Mouse (Mus musculus) liver, embryonic 15.5 days (tissue): ENCODE measurements around the gene Cntfr. TPM values are rescaled to one million over a fixed set of nuclear protein-coding genes. Genes with fewer than 3 reads are reported as not detected.

Source experiments
- ATAC-seq: fragments of 200-750 bp; cut with Nextera tagmentation; 2 replicates; pipeline ENCODE4 v1.8.0; 2017; ENCODE audit warnings: moderate number of reproducible peaks, mild to moderate bottlenecking, moderate library complexity; ENCODE audit not compliant: insufficient read depth
- H3K27ac ChIP-seq: fragments of 300-500 bp; sonication (generic); replicated peaks from 2 replicates; pipeline ENCODE4 v1.5.1; 2015; ENCODE audit warnings: mild to moderate bottlenecking, inconsistent platforms
- H3K27me3 ChIP-seq: fragments of 300-500 bp; sonication (generic); 2 replicates; pipeline ENCODE4 v1.6.1; 2015; ENCODE audit warnings: mild to moderate bottlenecking, inconsistent platforms
- H3K36me3 ChIP-seq: fragments of 300-500 bp; sonication (generic); replicated peaks from 2 replicates; pipeline ENCODE4 v1.6.1; 2015; ENCODE audit warnings: moderate library complexity, mild to moderate bottlenecking, inconsistent platforms
- H3K4me1 ChIP-seq: fragments of 300-500 bp; sonication (generic); replicated peaks from 2 replicates; pipeline ENCODE4 v1.6.1; 2015; ENCODE audit warnings: inconsistent platforms
- H3K4me2 ChIP-seq: fragments of 300-500 bp; sonication (generic); 2 replicates; pipeline ENCODE4 v1.6.1; 2015; ENCODE audit warnings: moderate library complexity, mild to moderate bottlenecking, inconsistent platforms
- H3K4me3 ChIP-seq: fragments of 300-500 bp; sonication (generic); replicated peaks from 2 replicates; pipeline ENCODE4 v1.5.1; 2015; ENCODE audit warnings: mild to moderate bottlenecking, inconsistent platforms
- H3K9ac ChIP-seq: fragments of 300-500 bp; sonication (generic); 2 replicates; pipeline ENCODE4 v1.6.1; 2015; ENCODE audit warnings: moderate library complexity, mild to moderate bottlenecking, inconsistent platforms
- H3K9me3 ChIP-seq: fragments of 300-500 bp; sonication (generic); replicated peaks from 2 replicates; pipeline ENCODE4 v1.6.1; 2016; ENCODE audit warnings: inconsistent platforms
- WGBS: fragments of 180-500 bp; shearing (Covaris S2); methylation state at CpG from one replicate; pipeline ENCODE4 v1.1.7; 2015; ENCODE audit warnings: mixed read lengths; ENCODE audit not compliant: insufficient replicate concordance; 5-methylcytosine and 5-hydroxymethylcytosine counted together
- polyA plus RNA-seq: library from polyadenylated mRNA; unstranded; fragments of >200 nt; fragmentation: Nextera tagmentation; extraction: Ambion mirVana; gene quantifications from 2 replicates; pipeline ENCODE4 v1.2.1, GENCODE M21; 2015

The Cntfr gene
- polyA plus RNA-seq, 1 experiment from 2014 or later: 0.31 TPM

- H3K9ac ChIP-seq: no peak overlapping the region
- no peak overlapping the region for H3K27ac ChIP-seq
- no peak for ATAC-seq
- peaks cover 15% of the 10 kb centered on the region for H3K4me1 ChIP-seq
- WGBS: 47% methylated on average over 11 of the region's 11 CpGs
- H3K36me3 ChIP-seq: no peaks in the 10 kb centered on the region
- H3K4me3 ChIP-seq: no peak overlapping the region
- H3K9me3 ChIP-seq: no peaks in the 10 kb centered on the region
- peaks cover 22% of the 10 kb centered on the region; the same call in 1 of the 2 replicates for H3K27me3 ChIP-seq
- no peak overlapping the region for H3K4me2 ChIP-seq
These were observed 34.2 kb downstream of the Cntfr start for GRCm38 (mm10) chr4:41662723-41663122.

- Histone ChIP-seq H3K9me3 (no peaks in the 10 kb centered on the region), H3K4me3 (no peak overlapping the region), H3K27me3 (peaks cover 33% of the 10 kb centered on the region), H3K27ac (no peak overlapping the region), H3K9ac (no peak overlapping the region), H3K4me1 (peaks cover 15% of the 10 kb centered on the region), H3K36me3 (no peaks in the 10 kb centered on the region), H3K4me2 (peak overlapping the region; percentile 25)
- ATAC-seq: peak; percentile 45
- 46% methylated on average over 11 of the region's 11 CpGs for WGBS
These were observed 35.9 kb downstream of the Cntfr start for GRCm38 (mm10) chr4:41660851-41661430.

- no peak for ATAC-seq
- Histone ChIP-seq H3K4me3 (no peak overlapping the region), H3K4me1 (peaks cover 15% of the 10 kb centered on the region), H3K4me2 (no peak overlapping the region), H3K27me3 (peaks cover 33% of the 10 kb centered on the region), H3K9me3 (no peaks in the 10 kb centered on the region), H3K36me3 (no peaks in the 10 kb centered on the region), H3K27ac (no peak overlapping the region), H3K9ac (no peak overlapping the region)
- WGBS: 51% methylated on average over 13 of the region's 13 CpGs
These were observed 37.3 kb downstream of the Cntfr start for GRCm38 (mm10) chr4:41659556-41659955.

GRCm38 (mm10) chr4:41658566-41659384, 38.1 kb downstream of the Cntfr start:
- no peak for ATAC-seq
- H3K4me1 ChIP-seq: peaks cover 15% of the 10 kb centered on the region
- H3K27me3 ChIP-seq: peaks cover 33% of the 10 kb centered on the region
- H3K9ac ChIP-seq: no peak overlapping the region
- H3K9me3 ChIP-seq: no peaks in the 10 kb centered on the region
- no peaks in the 10 kb centered on the region for H3K36me3 ChIP-seq
- H3K4me2 ChIP-seq: no peak overlapping the region
- 9% methylated on average over 25 of the region's 25 CpGs for WGBS
- no peak overlapping the region for H3K4me3 ChIP-seq
- no peak overlapping the region for H3K27ac ChIP-seq

GRCm38 (mm10) chr4:41655525-41655924, 41.4 kb downstream of the Cntfr start:
- Histone ChIP-seq H3K9ac (no peak overlapping the region), H3K36me3 (no peaks in the 10 kb centered on the region), H3K4me2 (no peak overlapping the region), H3K27me3 (peaks cover 33% of the 10 kb centered on the region), H3K4me1 (peaks cover 8% of the 10 kb centered on the region; the same call in 1 of the 2 replicates), H3K9me3 (no peaks in the 10 kb centered on the region), H3K4me3 (no peak overlapping the region), H3K27ac (no peak overlapping the region)
- 44% methylated on average over 2 of the region's 2 CpGs for WGBS
- ATAC-seq: no peak

GRCm38 (mm10) chr4:41654217-41654616, 42.7 kb downstream of the Cntfr start:
- Histone ChIP-seq H3K27me3 (peaks cover 29% of the 10 kb centered on the region), H3K27ac (no peak overlapping the region), H3K9ac (no peak overlapping the region), H3K4me1 (peaks cover 9% of the 10 kb centered on the region), H3K9me3 (no peaks in the 10 kb centered on the region), H3K4me2 (no peak overlapping the region), H3K36me3 (no peaks in the 10 kb centered on the region), H3K4me3 (no peak overlapping the region)
- 17% methylated on average over 7 of the region's 7 CpGs for WGBS
- ATAC-seq: no peak

GRCm38 (mm10) chr4:41653730-41654129, 43.2 kb downstream of the Cntfr start:
- no peak overlapping the region for H3K4me2 ChIP-seq
- ATAC-seq: no peak
- H3K27ac ChIP-seq: no peak overlapping the region
- H3K4me1 ChIP-seq: peaks cover 13% of the 10 kb centered on the region
- peaks cover 24% of the 10 kb centered on the region for H3K27me3 ChIP-seq
- no peak overlapping the region for H3K4me3 ChIP-seq
- 42% methylated on average over 6 of the region's 6 CpGs for WGBS
- no peak overlapping the region for H3K9ac ChIP-seq
- no peaks in the 10 kb centered on the region for H3K9me3 ChIP-seq
- no peaks in the 10 kb centered on the region for H3K36me3 ChIP-seq

- ATAC-seq: no peak
- H3K9ac ChIP-seq: no peak overlapping the region
- H3K36me3 ChIP-seq: no peaks in the 10 kb centered on the region
- no peak overlapping the region for H3K4me2 ChIP-seq
- WGBS: 36% methylated on average over 6 of the region's 6 CpGs
- peaks cover 13% of the 10 kb centered on the region for H3K4me1 ChIP-seq
- peaks cover 20% of the 10 kb centered on the region for H3K27me3 ChIP-seq
- H3K9me3 ChIP-seq: no peaks in the 10 kb centered on the region
- no peak overlapping the region for H3K4me3 ChIP-seq
- H3K27ac ChIP-seq: no peak overlapping the region
These were observed 43.6 kb downstream of the Cntfr start for GRCm38 (mm10) chr4:41653296-41653695.

- Histone ChIP-seq H3K4me3 (no peak overlapping the region), H3K4me2 (peak overlapping the region; percentile 15; the same call in 1 of the 2 replicates), H3K36me3 (no peaks in the 10 kb centered on the region), H3K9me3 (no peaks in the 10 kb centered on the region), H3K4me1 (peaks cover 15% of the 10 kb centered on the region), H3K9ac (no peak overlapping the region), H3K27ac (no peak overlapping the region), H3K27me3 (no peaks in the 10 kb centered on the region)
- peak; percentile 58 for ATAC-seq
- WGBS: 32% methylated on average over 7 of the region's 7 CpGs
These were observed 48.3 kb downstream of the Cntfr start for GRCm38 (mm10) chr4:41648627-41649026.

GRCm38 (mm10) chr4:41648157-41648556, 48.7 kb downstream of the Cntfr start:
- Histone ChIP-seq H3K4me2 (peak overlapping the region; percentile 15; the same call in 1 of the 2 replicates), H3K9me3 (no peaks in the 10 kb centered on the region), H3K27ac (no peak overlapping the region), H3K36me3 (no peaks in the 10 kb centered on the region), H3K27me3 (no peaks in the 10 kb centered on the region), H3K9ac (no peak overlapping the region), H3K4me1 (peaks cover 15% of the 10 kb centered on the region), H3K4me3 (no peak overlapping the region)
- ATAC-seq: no peak; the same call in 1 of the 2 replicates
- 48% methylated on average over 4 of the region's 4 CpGs for WGBS

- H3K4me1 ChIP-seq: peaks cover 17% of the 10 kb centered on the region
- no peak overlapping the region for H3K9ac ChIP-seq
- H3K4me3 ChIP-seq: no peak overlapping the region
- 9% methylated on average over 5 of the region's 5 CpGs for WGBS
- no peaks in the 10 kb centered on the region; the same call in 1 of the 2 replicates for H3K27me3 ChIP-seq
- ATAC-seq: no peak
- no peaks in the 10 kb centered on the region for H3K9me3 ChIP-seq
- H3K27ac ChIP-seq: no peak overlapping the region
- H3K36me3 ChIP-seq: no peaks in the 10 kb centered on the region
- H3K4me2 ChIP-seq: no peak overlapping the region
These were observed 51.4 kb downstream of the Cntfr start for GRCm38 (mm10) chr4:41645488-41645887.
